Mouse (Mus musculus): ENCODE measurements around the gene Ffar3.

- no peak for TF ChIP-seq CTCF (IDR thresholded peaks at IDR 0.05)
- TF ChIP-seq POLR2A (IDR thresholded peaks at IDR 0.05; ENCODE audit: insufficient read depth, low read depth, low read length) = no peak
- TF ChIP-seq EP300 (IDR thresholded peaks at IDR 0.05; ENCODE audit: insufficient read depth, low read depth, low read length) = no peak
These were observed 7.4 kb upstream of the Ffar3 start for GRCm38 (mm10) chr7:30863386-30863785.
